Mouse (Mus musculus): ENCODE measurements around the gene Smg9.

Smg9 gene

GRCm38 (mm10) chr7:24408186-24408585 lies 8.8 kb downstream of the Smg9 start:
- no peak for DNase-seq

GRCm38 (mm10) chr7:24410123-24410522 lies 10.7 kb downstream of the Smg9 start:
- DNase-seq: no peak

- DNase-seq: no peak
Measured at GRCm38 (mm10) chr7:24410831-24411230, 11.4 kb downstream of the Smg9 start.

- no peak for DNase-seq
Measured at GRCm38 (mm10) chr7:24413630-24414029, 14.2 kb downstream of the Smg9 start.

GRCm38 (mm10) chr7:24415261-24415660 lies 15.8 kb downstream of the Smg9 start:
- DNase-seq: no peak

GRCm38 (mm10) chr7:24419579-24419978 lies 20.2 kb downstream of the Smg9 start:
- DNase-seq: no peak

GRCm38 (mm10) chr7:24421648-24422047 lies 22.2 kb downstream of the Smg9 start:
- no peak for DNase-seq

- DNase-seq: peak; percentile 41 to 64
Measured at GRCm38 (mm10) chr7:24422251-24422650, 22.8 kb downstream of the Smg9 start.

GRCm38 (mm10) chr7:24423107-24423763 lies 23.8 kb downstream of the Smg9 start:
- no peak for DNase-seq

- peak; percentile 77 to 82 for DNase-seq
Measured at GRCm38 (mm10) chr7:24423956-24424732, 24.7 kb downstream of the Smg9 start.

- DNase-seq: no peak
Measured at GRCm38 (mm10) chr7:24425919-24426318, 26.5 kb downstream of the Smg9 start.

GRCm38 (mm10) chr7:24427168-24427567 lies 27.7 kb downstream of the Smg9 start:
- no peak for DNase-seq

GRCm38 (mm10) chr7:24428725-24429124 lies 29.3 kb downstream of the Smg9 start:
- no peak for DNase-seq

GRCm38 (mm10) chr7:24429413-24430112 lies 30.1 kb downstream of the Smg9 start:
- DNase-seq: peak; percentile 94 to 96

- DNase-seq: no peak
Measured at GRCm38 (mm10) chr7:24430551-24431345, 31.3 kb downstream of the Smg9 start.

GRCm38 (mm10) chr7:24431713-24432112 lies 32.3 kb downstream of the Smg9 start:
- DNase-seq: no peak

- no peak for DNase-seq
Measured at GRCm38 (mm10) chr7:24435305-24435704, 35.9 kb downstream of the Smg9 start.

- peak; percentile 54 to 61 for DNase-seq
Measured at GRCm38 (mm10) chr7:24437981-24438380, 38.6 kb downstream of the Smg9 start.

- no peak for DNase-seq
Measured at GRCm38 (mm10) chr7:24439191-24439590, 39.8 kb downstream of the Smg9 start.

GRCm38 (mm10) chr7:24439891-24440290 lies 40.5 kb downstream of the Smg9 start:
- no peak for DNase-seq

GRCm38 (mm10) chr7:24441785-24442184 lies 42.4 kb downstream of the Smg9 start:
- DNase-seq: peak; percentile 69 to 71

GRCm38 (mm10) chr7:24442313-24442712 lies 42.9 kb downstream of the Smg9 start:
- DNase-seq: no peak

Measured in cerebellum, postnatal 36 days (tissue).